Comparison of ENCODE assay signal across 12 mouse cellular contexts in genomic region chr11:62607170-62607951, GRCm38 (mm10). TPM values are rescaled to one million over a fixed set of nuclear protein-coding genes. Genes with fewer than 3 reads are reported as not detected.
DNase-seq lines count a peak whose midpoint lies in the region; ATAC-seq and TF ChIP-seq lines count a peak whose summit lies in the region.
"Had no signal": no experiment of that assay in that cellular context is flagged by ENCODE, and none has a peak within 500 bp of the region (broad histone marks: within the 10 kb centered on the region; RNA-seq: fewer than 3 reads in every experiment).

No protein-coding gene starts in this region.

- H3K4me3 ChIP-seq in forebrain, embryonic 15.5 days = no peak overlapping the region
- H3K4me3 ChIP-seq in forebrain, embryonic 12.5 days (replicated peaks) = no peak overlapping the region
- H3K4me3 ChIP-seq in liver, embryonic 11.5 days (ENCODE audit: low read depth, low read length) = no peak overlapping the region
- no peak overlapping the region for H3K4me3 ChIP-seq in ES-Bruce4 (ENCODE audit: low read depth, low read length)
- H3K4me3 ChIP-seq in limb, embryonic 12.5 days (replicated peaks) = no peak overlapping the region

- peak overlapping the region; percentile 41; the same call in 1 of the 2 replicates for H3K27ac ChIP-seq in forebrain, embryonic 15.5 days (replicated peaks)
- H3K27ac ChIP-seq in forebrain, embryonic 12.5 days = no peak overlapping the region; the same call in 1 of the 2 replicates
- H3K27ac ChIP-seq in liver, embryonic 11.5 days (ENCODE audit: low read depth, low read length) = peak overlapping the region; percentile 1; the same call in 1 of the 2 replicates
- 0 out of 2 replicates have a peak overlapping the region, but pooled peaks have one; percentile 2 for H3K27ac ChIP-seq in ES-Bruce4 (ENCODE audit: insufficient read depth, low read length)
- H3K27ac ChIP-seq in limb, embryonic 12.5 days = peak overlapping the region; percentile 35; the same call in 1 of the 2 replicates

- 57% methylated on average over 10 of the region's 10 CpGs for WGBS in forebrain, embryonic 15.5 days
- WGBS in forebrain, embryonic 12.5 days = 71% methylated on average over 10 of the region's 10 CpGs
- 72% methylated on average over 10 of the region's 10 CpGs for WGBS in liver, embryonic 11.5 days
- WGBS in limb, embryonic 12.5 days = 74% methylated on average over 10 of the region's 10 CpGs

- no peak for DNase-seq in liver, embryonic 11.5 days (ENCODE audit: low spot score)
- no peak for DNase-seq in liver
- DNase-seq in urinary bladder, postnatal 4 days (ENCODE audit: low spot score in 2 of 2) = no peak
- no peak for DNase-seq in thymus, postnatal 36 days
- DNase-seq: cerebellum, adult 8-10 months; kidney, adult 2 months; layer of hippocampus, adult 9-11 months; lung, postnatal 36 days had no signal

- peaks cover 39% of the 10 kb centered on the region for H3K4me1 ChIP-seq in forebrain, embryonic 15.5 days
- H3K4me1 ChIP-seq in forebrain, embryonic 12.5 days = peaks cover 40% of the 10 kb centered on the region
- H3K4me1 ChIP-seq in liver, embryonic 11.5 days (replicated peaks; ENCODE audit: control insufficient read depth, insufficient read depth, low read length) = peaks cover 16% of the 10 kb centered on the region
- H3K4me1 ChIP-seq in ES-Bruce4 (ENCODE audit: control insufficient read depth, insufficient read depth, low read length) = no peaks in the 10 kb centered on the region
- peaks cover 24% of the 10 kb centered on the region for H3K4me1 ChIP-seq in limb, embryonic 12.5 days (replicated peaks)

- no peak for ATAC-seq in forebrain, embryonic 15.5 days (replicated peaks)
- ATAC-seq in forebrain, embryonic 12.5 days (ENCODE audit: low FRiP score) = no peak
- no peak for ATAC-seq in liver, embryonic 11.5 days (replicated peaks; ENCODE audit: low FRiP score)
- no peak for ATAC-seq in limb, embryonic 12.5 days (ENCODE audit: insufficient number of reproducible peaks, insufficient read depth, low FRiP score, low TSS enrichment, low read depth)

- TF ChIP-seq POLR2A in ES-Bruce4 (IDR thresholded peaks at IDR 0.05; ENCODE audit: insufficient read depth, low read length) = no peak

- peaks cover 48% of the 10 kb centered on the region for H3K36me3 ChIP-seq in forebrain, embryonic 15.5 days
- H3K36me3 ChIP-seq in forebrain, embryonic 12.5 days (replicated peaks) = peaks cover 62% of the 10 kb centered on the region
- H3K36me3 ChIP-seq in liver, embryonic 11.5 days (ENCODE audit: control insufficient read depth, insufficient read depth, low read length) = peaks cover 41% of the 10 kb centered on the region
- peaks cover 41% of the 10 kb centered on the region for H3K36me3 ChIP-seq in ES-Bruce4 (ENCODE audit: control insufficient read depth, insufficient read depth, low read length, poor library complexity, severe bottlenecking)
- peaks cover 74% of the 10 kb centered on the region for H3K36me3 ChIP-seq in limb, embryonic 12.5 days

- H3K9me3 ChIP-seq in forebrain, embryonic 15.5 days = no peaks in the 10 kb centered on the region
- H3K9me3 ChIP-seq in forebrain, embryonic 12.5 days = no peaks in the 10 kb centered on the region
- no peaks in the 10 kb centered on the region for H3K9me3 ChIP-seq in liver, embryonic 11.5 days (ENCODE audit: control insufficient read depth, low read length)
- H3K9me3 ChIP-seq in ES-Bruce4 (replicated peaks; ENCODE audit: control insufficient read depth, insufficient read depth, low read length, poor library complexity, severe bottlenecking) = no peaks in the 10 kb centered on the region
- H3K9me3 ChIP-seq in limb, embryonic 12.5 days = no peaks in the 10 kb centered on the region

- no peak overlapping the region for H3K4me2 ChIP-seq in forebrain, embryonic 15.5 days (replicated peaks)
- H3K4me2 ChIP-seq in forebrain, embryonic 12.5 days = no peak overlapping the region
- no peak overlapping the region for H3K4me2 ChIP-seq in liver, embryonic 11.5 days
- no peak overlapping the region for H3K4me2 ChIP-seq in limb, embryonic 12.5 days

- H3K9ac ChIP-seq in forebrain, embryonic 15.5 days (replicated peaks) = 0 out of 2 replicates have a peak overlapping the region, but pooled peaks have one; percentile 2
- H3K9ac ChIP-seq in forebrain, embryonic 12.5 days = no peak overlapping the region
- H3K9ac ChIP-seq in liver, embryonic 11.5 days (ENCODE audit: low read depth, low read length) = no peak overlapping the region
- no peak overlapping the region for H3K9ac ChIP-seq in ES-Bruce4 (ENCODE audit: low read depth, poor library complexity, severe bottlenecking)
- no peak overlapping the region for H3K9ac ChIP-seq in limb, embryonic 12.5 days (replicated peaks)

- TF ChIP-seq CTCF in ES-Bruce4 (IDR thresholded peaks at IDR 0.05; ENCODE audit: low read depth, low read length) = no peak

- TF ChIP-seq EP300 in ES-Bruce4 (IDR thresholded peaks at IDR 0.05; ENCODE audit: insufficient read depth, low read depth, low read length) = no peak

- H3K27me3 ChIP-seq in forebrain, embryonic 15.5 days = no peaks in the 10 kb centered on the region
- no peaks in the 10 kb centered on the region for H3K27me3 ChIP-seq in forebrain, embryonic 12.5 days
- H3K27me3 ChIP-seq in liver, embryonic 11.5 days (replicated peaks; ENCODE audit: control insufficient read depth, insufficient read depth, low read length) = no peaks in the 10 kb centered on the region
- H3K27me3 ChIP-seq in ES-Bruce4 (ENCODE audit: control insufficient read depth, insufficient read depth, low read length, poor library complexity, severe bottlenecking) = no peaks in the 10 kb centered on the region
- no peaks in the 10 kb centered on the region for H3K27me3 ChIP-seq in limb, embryonic 12.5 days

RNA-seq across cellular contexts. Expression of gene Trpv2, which starts 33.1 kb away (rescaled TPM):
- polyA plus RNA-seq in forebrain, embryonic 15.5 days (2015; fragmentation: Nextera tagmentation; extraction: Ambion mirVana) = 17.1 and 19.8 TPM in 2 replicates
- 6.4 and 7.3 TPM in 2 replicates for polyA plus RNA-seq in forebrain, embryonic 12.5 days (2016; fragmentation: Nextera tagmentation; extraction: Ambion mirVana)
- polyA plus RNA-seq in liver, embryonic 11.5 days (2014; fragmentation: Nextera tagmentation; extraction: Ambion mirVana) = 9.7 and 10.9 TPM in 2 replicates
- polyA plus RNA-seq in ES-Bruce4 (2011; ENCODE audit: insufficient read depth, insufficient read length, low read depth, missing spikeins) = 1.5 and 1.9 TPM in 2 replicates
- polyA plus RNA-seq in limb, embryonic 12.5 days (2016; fragmentation: Nextera tagmentation; extraction: Ambion mirVana) = 0.88 and 1.2 TPM in 2 replicates

RNA-seq across cellular contexts. Expression of gene Lrrc75a, which starts 41.0 kb away (rescaled TPM):
- 11.1 and 11.3 TPM in 2 replicates for polyA plus RNA-seq in forebrain, embryonic 15.5 days (2015; fragmentation: Nextera tagmentation; extraction: Ambion mirVana)
- polyA plus RNA-seq in forebrain, embryonic 12.5 days (2016; fragmentation: Nextera tagmentation; extraction: Ambion mirVana) = 12.6 and 15.1 TPM in 2 replicates
- 6.7 and 8.1 TPM in 2 replicates for polyA plus RNA-seq in liver, embryonic 11.5 days (2014; fragmentation: Nextera tagmentation; extraction: Ambion mirVana)
- polyA plus RNA-seq in ES-Bruce4 (2011; ENCODE audit: insufficient read depth, insufficient read length, low read depth, missing spikeins) = 4.6 and 6.4 TPM in 2 replicates
- polyA plus RNA-seq in limb, embryonic 12.5 days (2016; fragmentation: Nextera tagmentation; extraction: Ambion mirVana) = 19.2 and 23.2 TPM in 2 replicates

RNA-seq across cellular contexts. Expression of gene Mmgt2, which starts 41.1 kb away (rescaled TPM):
- polyA plus RNA-seq in forebrain, embryonic 15.5 days (2015; fragmentation: Nextera tagmentation; extraction: Ambion mirVana) = 26.2 and 30.7 TPM in 2 replicates
- 36.8 and 38.1 TPM in 2 replicates for polyA plus RNA-seq in forebrain, embryonic 12.5 days (2016; fragmentation: Nextera tagmentation; extraction: Ambion mirVana)
- polyA plus RNA-seq in liver, embryonic 11.5 days (2014; fragmentation: Nextera tagmentation; extraction: Ambion mirVana) = 25.7 and 26.1 TPM in 2 replicates
- 12.6 and 19.3 TPM in 2 replicates for polyA plus RNA-seq in ES-Bruce4 (2011; ENCODE audit: insufficient read depth, insufficient read length, low read depth, missing spikeins)
- 59.9 and 61.2 TPM in 2 replicates for polyA plus RNA-seq in limb, embryonic 12.5 days (2016; fragmentation: Nextera tagmentation; extraction: Ambion mirVana)

RNA-seq across cellular contexts. Expression of gene Ubb, which starts 56.4 kb away (rescaled TPM):
- 4,659 and 4,677 TPM in 2 replicates for polyA plus RNA-seq in forebrain, embryonic 15.5 days (2015; fragmentation: Nextera tagmentation; extraction: Ambion mirVana)
- 3,704 and 3,828 TPM in 2 replicates for polyA plus RNA-seq in forebrain, embryonic 12.5 days (2016; fragmentation: Nextera tagmentation; extraction: Ambion mirVana)
- polyA plus RNA-seq in liver, embryonic 11.5 days (2014; fragmentation: Nextera tagmentation; extraction: Ambion mirVana) = 2,001 and 2,023 TPM in 2 replicates
- polyA plus RNA-seq in ES-Bruce4 (2011; ENCODE audit: insufficient read depth, insufficient read length, low read depth, missing spikeins) = 626 and 640 TPM in 2 replicates
- 3,589 and 3,648 TPM in 2 replicates for polyA plus RNA-seq in limb, embryonic 12.5 days (2016; fragmentation: Nextera tagmentation; extraction: Ambion mirVana)
